Mouse (Mus musculus) lung, postnatal 0 days (tissue): ENCODE results near the gene Upk3a. TPM values are rescaled to one million over a fixed set of nuclear protein-coding genes. Genes with fewer than 3 reads are reported as not detected.
"Not testable (repeated sequence)": the region's sequence is repeated elsewhere in the genome, so short reads cannot be mapped to it uniquely, and the experiment has no call there.

Source experiments
- ATAC-seq: fragments of 200-750 bp; cut with Nextera tagmentation; 2 replicates; pipeline ENCODE4 v1.8.0; 2017; ENCODE audit warnings: moderate library complexity
- DNase-seq: peaks from one replicate; pipeline ENCODE4 v3.0.0-alpha.2; 2016; ENCODE audit warnings: low spot score
- H3K27ac ChIP-seq: fragments of 300-500 bp; sonication (generic); 2 replicates; pipeline ENCODE4 v1.5.1; 2014; ENCODE audit warnings: antibody characterized with exemption, mild to moderate bottlenecking, low read length, mixed read lengths
- H3K27me3 ChIP-seq: fragments of 300-500 bp; sonication (generic); replicated peaks from 2 replicates; pipeline ENCODE4 v1.6.1; 2014; ENCODE audit warnings: low read length, mixed read lengths; ENCODE audit not compliant: insufficient read depth
- H3K36me3 ChIP-seq: fragments of 300-500 bp; sonication (generic); 2 replicates; pipeline ENCODE4 v1.6.1; 2014; ENCODE audit warnings: low read length, mixed read lengths; ENCODE audit not compliant: insufficient read depth
- H3K4me1 ChIP-seq: fragments of 300-500 bp; sonication (generic); 2 replicates; pipeline ENCODE4 v1.6.1; 2014; ENCODE audit warnings: antibody characterized with exemption, low read depth, low read length, mixed read lengths; ENCODE audit not compliant: insufficient read depth
- H3K4me2 ChIP-seq: fragments of 300-500 bp; sonication (generic); replicated peaks from 2 replicates; pipeline ENCODE4 v1.6.1; 2014; ENCODE audit warnings: low read depth, mild to moderate bottlenecking, low read length, moderate library complexity, mixed read lengths
- H3K4me3 ChIP-seq: fragments of 300-500 bp; sonication (generic); 2 replicates; pipeline ENCODE4 v1.5.1; 2014; ENCODE audit warnings: low read depth, low read length
- H3K9ac ChIP-seq: fragments of 300-500 bp; sonication (generic); replicated peaks from 2 replicates; pipeline ENCODE4 v1.6.1; 2014; ENCODE audit warnings: low read depth, mild to moderate bottlenecking
- H3K9me3 ChIP-seq: fragments of 300-500 bp; sonication (generic); 2 replicates; pipeline ENCODE4 v1.6.1; 2016; ENCODE audit warnings: low read length, mixed read lengths
- CTCF ChIP-seq: IDR thresholded peaks from 2 replicates; pipeline ENCODE4 v1.5.1; 2016; ENCODE audit warnings: antibody characterized with exemption, mild to moderate bottlenecking
- EP300 ChIP-seq: IDR thresholded peaks from 2 replicates; pipeline ENCODE4 v1.6.1; 2016; ENCODE audit warnings: antibody characterized with exemption, mild to moderate bottlenecking, control low read depth
- WGBS: fragments of 180-500 bp; shearing (Covaris S2); extraction: QIAGEN DNeasy Blood & Tissue Kit; methylation state at CpG from one replicate; pipeline ENCODE4 v1.1.7; 2014; 5-methylcytosine and 5-hydroxymethylcytosine counted together
- polyA plus RNA-seq: library from polyadenylated mRNA; unstranded; fragments of >200 nt; fragmentation: Nextera tagmentation; extraction: Ambion mirVana; gene quantifications from 2 replicates; pipeline ENCODE4 v1.2.1, GENCODE M21; 2015

The Upk3a gene
- polyA plus RNA-seq, 1 experiment from 2014 or later: 41.0 TPM

DNA sequence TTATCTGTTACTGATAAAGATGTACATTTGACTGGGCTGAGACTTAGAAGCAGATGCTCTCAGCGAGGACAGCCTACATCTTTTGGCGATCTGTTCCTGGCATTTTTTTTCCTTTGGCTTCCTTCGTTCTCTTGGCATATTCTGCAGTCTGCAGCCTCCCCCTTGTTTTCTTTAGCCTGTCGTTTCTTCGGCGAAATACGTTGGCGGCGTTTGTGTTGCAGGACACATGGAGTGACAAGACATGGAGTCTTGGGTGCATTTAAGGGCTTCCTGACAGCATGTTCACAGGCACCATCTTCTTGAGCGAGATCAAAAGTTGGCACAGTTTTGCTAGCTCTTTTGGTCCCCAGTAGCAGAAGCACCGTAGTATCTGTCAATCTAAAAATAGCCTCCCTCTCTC lies 1.2 kb upstream of the Upk3a start:
- WGBS: 53% methylated on average over 11 of the region's 11 CpGs
- TF ChIP-seq EP300 (no peak), CTCF (no peak)
- DNase-seq: peak; percentile 35
- no peak overlapping the region for H3K27ac ChIP-seq
- H3K4me3 ChIP-seq: no peak overlapping the region
- H3K36me3 ChIP-seq: no peaks in the 10 kb centered on the region
- H3K9me3 ChIP-seq: no peaks in the 10 kb centered on the region
- H3K4me2 ChIP-seq: no peak overlapping the region
- ATAC-seq: no peak
- H3K4me1 ChIP-seq: no peaks in the 10 kb centered on the region
- no peaks in the 10 kb centered on the region for H3K27me3 ChIP-seq
- H3K9ac ChIP-seq: no peak overlapping the region

- TF ChIP-seq CTCF: no peak
- no peak for TF ChIP-seq EP300
- H3K4me3 ChIP-seq: no peak overlapping the region
- ATAC-seq: peak; percentile 47
- H3K9me3 ChIP-seq: no peaks in the 10 kb centered on the region
- no peak overlapping the region for H3K4me2 ChIP-seq
- WGBS: 63% methylated on average over 4 of the region's 4 CpGs
- no peak overlapping the region for H3K27ac ChIP-seq
- no peaks in the 10 kb centered on the region for H3K36me3 ChIP-seq
- no peak for DNase-seq
- H3K4me1 ChIP-seq: no peaks in the 10 kb centered on the region
- H3K9ac ChIP-seq: no peak overlapping the region
- H3K27me3 ChIP-seq: no peaks in the 10 kb centered on the region
Measured at GRCm38 (mm10) chr15:85022211-85022610, 5.3 kb downstream of the Upk3a start.

GRCm38 (mm10) chr15:85026197-85026596 lies 9.3 kb downstream of the Upk3a start:
- no peaks in the 10 kb centered on the region for H3K9me3 ChIP-seq
- TF ChIP-seq EP300 (no peak), CTCF (no peak)
- no peaks in the 10 kb centered on the region for H3K36me3 ChIP-seq
- no peak overlapping the region for H3K9ac ChIP-seq
- DNase-seq: no peak
- WGBS: 74% methylated on average over 4 of the region's 4 CpGs
- H3K27ac ChIP-seq: no peak overlapping the region
- no peak overlapping the region for H3K4me2 ChIP-seq
- H3K27me3 ChIP-seq: no peaks in the 10 kb centered on the region
- no peak overlapping the region for H3K4me3 ChIP-seq
- ATAC-seq: peak; percentile 28
- no peaks in the 10 kb centered on the region for H3K4me1 ChIP-seq

DNA sequence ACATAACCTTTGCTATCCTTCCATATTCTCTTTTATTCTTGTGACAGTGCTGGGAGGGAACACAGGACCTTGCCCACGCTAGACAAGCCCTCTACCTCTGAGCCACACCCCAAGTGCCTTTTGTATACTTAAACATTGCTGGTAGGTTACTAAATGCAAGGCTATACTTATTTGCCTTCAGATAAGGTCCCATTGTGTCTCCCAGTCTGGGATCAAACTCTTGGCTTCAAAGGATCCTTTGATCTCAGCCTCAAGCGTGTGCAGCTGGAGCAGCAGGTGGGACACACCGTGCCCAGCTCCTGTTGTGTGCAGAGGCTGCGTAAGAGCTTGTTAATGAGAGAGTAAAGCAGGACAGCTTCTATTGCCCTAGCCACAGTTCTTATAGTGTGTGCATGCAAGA lies 10.8 kb downstream of the Upk3a start:
- ATAC-seq (no peak), DNase-seq (no peak)
- H3K4me3 ChIP-seq: no peak overlapping the region
- H3K4me2 ChIP-seq: no peak overlapping the region
- H3K4me1 ChIP-seq: no peaks in the 10 kb centered on the region
- H3K36me3 ChIP-seq: no peaks in the 10 kb centered on the region
- H3K9me3 ChIP-seq: no peaks in the 10 kb centered on the region
- H3K9ac ChIP-seq: no peak overlapping the region
- no peak overlapping the region for H3K27ac ChIP-seq
- no peaks in the 10 kb centered on the region for H3K27me3 ChIP-seq
- 42% methylated on average over 4 of the region's 4 CpGs for WGBS
- no peak for TF ChIP-seq CTCF
- no peak for TF ChIP-seq EP300

GRCm38 (mm10) chr15:85028648-85029047 lies 11.7 kb downstream of the Upk3a start, which contains the start of gene Fam118a:
Fam118a (plus strand) TSS chr15:85028948.
- H3K4me1 ChIP-seq, H3K36me3 ChIP-seq, H3K4me2 ChIP-seq, DNase-seq, H3K9me3 ChIP-seq, H3K27ac ChIP-seq, ATAC-seq, H3K27me3 ChIP-seq, H3K9ac ChIP-seq, H3K4me3 ChIP-seq: not testable (repeated sequence)
- WGBS: 33% methylated on average over 1 of the region's 1 CpGs

- H3K4me2 ChIP-seq: not testable (repeated sequence)
Measured at GRCm38 (mm10) chr15:85030643-85031042, 13.7 kb downstream of the Upk3a start.

DNA sequence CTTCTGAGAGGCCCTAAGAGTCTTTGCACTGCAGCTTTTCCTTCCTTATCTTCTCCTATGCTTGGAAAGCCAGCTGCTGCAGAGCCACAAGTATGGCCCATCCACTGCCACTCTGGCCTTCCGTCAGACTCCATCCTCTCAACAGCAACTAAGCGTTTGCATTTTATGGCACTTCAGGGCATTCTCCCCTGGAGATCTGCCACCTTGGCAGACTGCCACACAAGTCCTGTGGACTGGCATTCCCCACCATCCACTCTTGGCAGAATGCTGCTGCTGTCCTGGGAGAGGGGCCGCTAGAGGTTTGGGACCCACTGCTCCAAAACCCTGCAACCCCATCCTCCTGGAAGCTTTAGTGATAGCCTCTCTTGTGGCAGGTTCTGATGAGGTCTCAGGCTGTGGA lies 14.9 kb downstream of the Upk3a start:
- Histone ChIP-seq H3K4me2 (no peak overlapping the region), H3K4me1 (peaks cover 3% of the 10 kb centered on the region; the same call in 1 of the 2 replicates), H3K4me3 (no peak overlapping the region), H3K27ac (no peak overlapping the region), H3K27me3 (no peaks in the 10 kb centered on the region), H3K9ac (no peak overlapping the region), H3K36me3 (no peaks in the 10 kb centered on the region), H3K9me3 (no peaks in the 10 kb centered on the region)
- DNase-seq (no peak), ATAC-seq (no peak)
- WGBS: 28% methylated on average over 3 of the region's 3 CpGs
- TF ChIP-seq CTCF: no peak
- TF ChIP-seq EP300: no peak

More at GRCm38 (mm10) chr15:85030643-85031042, 13.7 kb downstream of the Upk3a start:
- ATAC-seq, H3K4me3 ChIP-seq, H3K27ac ChIP-seq, H3K4me1 ChIP-seq, H3K36me3 ChIP-seq, DNase-seq, H3K9ac ChIP-seq, H3K27me3 ChIP-seq, H3K9me3 ChIP-seq: not testable (repeated sequence)
- WGBS: 60% methylated on average over 1 of the region's 1 CpGs

GRCm38 (mm10) chr15:85033916-85034315 lies 17.0 kb downstream of the Upk3a start:
- not testable (repeated sequence) for H3K27ac ChIP-seq, H3K4me2 ChIP-seq, ATAC-seq, H3K9me3 ChIP-seq, H3K27me3 ChIP-seq, H3K9ac ChIP-seq, DNase-seq, H3K4me3 ChIP-seq, H3K36me3 ChIP-seq
- H3K4me1 ChIP-seq: peaks cover 15% of the 10 kb centered on the region; the same call in 1 of the 2 replicates
- WGBS: 25% methylated on average over 7 of the region's 7 CpGs
